Mouse (Mus musculus) MEL (cell line): ENCODE measurements at regions not wholly inside any gene's neighbourhood (a gene's known extent, or its start where the extent isn't known, plus 50 kb on each side); places are given as distances from the start of the nearest gene placed in this dataset.

Source experiments
- DNase-seq: peaks from one replicate; pipeline ENCODE4 v3.0.0; 2011; ENCODE audit warnings: low read depth, low spot score
- H3K27ac ChIP-seq: 2 replicates; pipeline ENCODE4 v1.5.1; 2012; ENCODE audit warnings: low read depth, mild to moderate bottlenecking, control low read depth, low read length, moderate library complexity; ENCODE audit not compliant: control insufficient read depth
- H3K27me3 ChIP-seq, 2 experiments: fragments of 150-350 bp in 1 of 2; sonication (generic) in 1 of 2; 2 replicates each; pipeline ENCODE4 v1.6.1; 2012; ENCODE audit warnings: low read length in 2 of 2, mild to moderate bottlenecking in 2 of 2, improper control_type of control experiment in 1 of 2, moderate library complexity in 1 of 2; ENCODE audit not compliant: insufficient read depth in 2 of 2, control insufficient read depth in 1 of 2
- H3K36me3 ChIP-seq, 2 experiments: 2 replicates each; pipeline ENCODE4 v1.6.1; 2012 to 2014; ENCODE audit warnings: low read length in 2 of 2, improper control_type of control experiment in 1 of 2, inconsistent platforms in 1 of 2, mild to moderate bottlenecking in 1 of 2; ENCODE audit not compliant: insufficient read depth in 2 of 2, control insufficient read depth in 1 of 2
- H3K4me1 ChIP-seq, 2 experiments: fragments of 150-350 bp in 1 of 2; sonication (generic) in 1 of 2; 2 replicates each; pipeline ENCODE4 v1.6.1; 2012; ENCODE audit warnings: low read length in 2 of 2, improper control_type of control experiment in 1 of 2, mild to moderate bottlenecking in 1 of 2; ENCODE audit not compliant: insufficient read depth in 2 of 2, control insufficient read depth in 1 of 2
- H3K4me3 ChIP-seq, 2 experiments: fragments of 150-350 bp in 1 of 2; sonication (generic) in 1 of 2; 2 replicates each; pipeline ENCODE4 v1.5.1; 2012; ENCODE audit warnings: low read depth in 2 of 2, low read length in 2 of 2, mild to moderate bottlenecking in 2 of 2, moderate library complexity in 2 of 2, control low read depth in 1 of 2, improper control_type of control experiment in 1 of 2; ENCODE audit not compliant: control insufficient read depth in 1 of 2, insufficient read depth in 1 of 2
- H3K79me2 ChIP-seq: 2 replicates; pipeline ENCODE4 v1.6.1; 2012; ENCODE audit warnings: mild to moderate bottlenecking, low read length, moderate library complexity; ENCODE audit not compliant: control insufficient read depth, poor library complexity, insufficient read depth
- H3K9ac ChIP-seq: 2 replicates; pipeline ENCODE4 v1.6.1; 2012; ENCODE audit warnings: low read depth, mild to moderate bottlenecking, control low read depth, low read length, moderate library complexity; ENCODE audit not compliant: control insufficient read depth, poor library complexity, severe bottlenecking
- H3K9me3 ChIP-seq: fragments of 150-350 bp; sonication (generic); replicated peaks from 2 replicates; pipeline ENCODE4 v1.6.1; 2012; ENCODE audit warnings: mild to moderate bottlenecking, low read length, improper control_type of control experiment, moderate library complexity; ENCODE audit not compliant: insufficient read depth
- CHD2 ChIP-seq: IDR thresholded peaks from 2 replicates; pipeline ENCODE4 v1.6.1; 2011; ENCODE audit warnings: low read length, improper control_type of control experiment
- CTCF ChIP-seq, 3 experiments: IDR thresholded peaks in 2 of 3; conservative IDR thresholded peaks in 1 of 3; 2 replicates each; pipeline ENCODE4 v1.5.1; 2011 to 2012; ENCODE audit warnings: low read length in 3 of 3, low read depth in 2 of 3, mild to moderate bottlenecking in 2 of 3, improper control_type of control experiment in 1 of 3, inconsistent platforms in 1 of 3, mixed read lengths in 1 of 3, moderate library complexity in 1 of 3; ENCODE audit not compliant: control insufficient read depth in 1 of 3, insufficient read depth in 1 of 3, poor library complexity in 1 of 3, severe bottlenecking in 1 of 3
- ELF1 ChIP-seq: IDR thresholded peaks from 2 replicates; pipeline ENCODE4 v1.6.1; 2014; ENCODE audit warnings: low read depth, mild to moderate bottlenecking, inconsistent platforms, low read length, improper control_type of control experiment, moderate library complexity
- EP300 ChIP-seq, 2 experiments: IDR thresholded peaks; 2 replicates each; pipeline ENCODE4 v1.6.1; 2011; ENCODE audit warnings: improper control_type of control experiment in 2 of 2, low read length in 2 of 2, low read depth in 1 of 2, mild to moderate bottlenecking in 1 of 2
- ETS1 ChIP-seq: IDR thresholded peaks from 2 replicates; pipeline ENCODE4 v1.6.1; 2012; ENCODE audit warnings: low read depth, mild to moderate bottlenecking, inconsistent platforms, low read length, improper control_type of control experiment, moderate library complexity
- GATA1 ChIP-seq: IDR thresholded peaks from 2 replicates; pipeline ENCODE4 v1.6.1; 2011; ENCODE audit warnings: low read depth, low read length, improper control_type of control experiment
- HCFC1 ChIP-seq: IDR thresholded peaks from 2 replicates; pipeline ENCODE4 v1.6.1; 2012; ENCODE audit warnings: low read depth, mild to moderate bottlenecking, inconsistent platforms, low read length, improper control_type of control experiment, moderate library complexity
- MAFK ChIP-seq: IDR thresholded peaks from 2 replicates; pipeline ENCODE4 v1.6.1; 2011; ENCODE audit warnings: low read depth, mild to moderate bottlenecking, low read length, improper control_type of control experiment, borderline replicate concordance
- MAX ChIP-seq: IDR thresholded peaks from 2 replicates; pipeline ENCODE4 v1.6.1; 2011; ENCODE audit warnings: low read length, improper control_type of control experiment
- MEF2A ChIP-seq: IDR thresholded peaks from 2 replicates; pipeline ENCODE4 v1.6.1; 2014; ENCODE audit warnings: low read depth, mild to moderate bottlenecking, inconsistent platforms, low read length, improper control_type of control experiment; ENCODE audit not compliant: poor library complexity, insufficient replicate concordance, severe bottlenecking; ENCODE audit errors: extremely low read depth
- MYC ChIP-seq: IDR thresholded peaks from 2 replicates; pipeline ENCODE4 v1.6.1; 2011; ENCODE audit warnings: low read depth, mild to moderate bottlenecking, low read length, improper control_type of control experiment, moderate library complexity
- NELFE ChIP-seq: IDR thresholded peaks from 2 replicates; pipeline ENCODE4 v1.6.1; 2011; ENCODE audit warnings: low read depth, low read length, improper control_type of control experiment
- NRF1 ChIP-seq: IDR thresholded peaks from 2 replicates; pipeline ENCODE4 v1.6.1; 2014; ENCODE audit warnings: low read depth, mild to moderate bottlenecking, inconsistent platforms, low read length, improper control_type of control experiment, moderate library complexity; ENCODE audit not compliant: poor library complexity, insufficient read depth, severe bottlenecking
- POLR2A ChIP-seq, 2 experiments: IDR thresholded peaks; 2 replicates each; pipeline ENCODE4 v1.6.1; 2011 to 2012; ENCODE audit warnings: low read length in 2 of 2, mild to moderate bottlenecking in 2 of 2, control low read depth in 1 of 2, improper control_type of control experiment in 1 of 2, low read depth in 1 of 2, moderate library complexity in 1 of 2; ENCODE audit not compliant: control insufficient read depth in 1 of 2, insufficient read depth in 1 of 2, poor library complexity in 1 of 2
- POLR2AphosphoS2 ChIP-seq: IDR thresholded peaks from 2 replicates; pipeline ENCODE4 v1.6.1; 2011; ENCODE audit warnings: low read length, improper control_type of control experiment
- POLR2AphosphoS5 ChIP-seq: IDR thresholded peaks from 2 replicates; pipeline ENCODE4 v1.6.1; 2012; ENCODE audit warnings: low read depth, borderline replicate concordance, mild to moderate bottlenecking, inconsistent platforms, low read length, moderate library complexity, mixed read lengths
- RCOR1 ChIP-seq: IDR thresholded peaks from 2 replicates; pipeline ENCODE4 v1.6.1; 2012; ENCODE audit warnings: low read depth, mild to moderate bottlenecking, inconsistent platforms, low read length, improper control_type of control experiment
- SMC3 ChIP-seq: IDR thresholded peaks from 2 replicates; pipeline ENCODE4 v1.6.1; 2011; ENCODE audit warnings: low read depth, low read length, improper control_type of control experiment
- TAL1 ChIP-seq: IDR thresholded peaks from 2 replicates; pipeline ENCODE4 v1.6.1; 2012; ENCODE audit warnings: mild to moderate bottlenecking, inconsistent platforms, low read length, moderate library complexity, mixed read lengths
- TBP ChIP-seq: IDR thresholded peaks from 2 replicates; pipeline ENCODE4 v1.8.0; 2011; ENCODE audit warnings: low read depth, low read length, improper control_type of control experiment
- TCF12 ChIP-seq: IDR thresholded peaks from 2 replicates; pipeline ENCODE4 v1.6.1; 2014; ENCODE audit warnings: low read depth, mild to moderate bottlenecking, inconsistent platforms, low read length, improper control_type of control experiment, moderate library complexity
- USF1 ChIP-seq: IDR thresholded peaks from 2 replicates; pipeline ENCODE4 v1.6.1; 2014; ENCODE audit warnings: low read depth, mild to moderate bottlenecking, inconsistent platforms, low read length, improper control_type of control experiment, moderate library complexity
- USF2 ChIP-seq, 2 experiments: IDR thresholded peaks; 2 replicates each; pipeline ENCODE4 v1.6.1; 2011 to 2012; ENCODE audit warnings: improper control_type of control experiment in 2 of 2, low read length in 2 of 2, borderline replicate concordance in 1 of 2, inconsistent platforms in 1 of 2, low read depth in 1 of 2, mild to moderate bottlenecking in 1 of 2; ENCODE audit not compliant: insufficient read depth in 1 of 2
- ZKSCAN1 ChIP-seq: IDR thresholded peaks from 2 replicates; pipeline ENCODE4 v1.6.1; 2012; ENCODE audit warnings: low read depth, mild to moderate bottlenecking, inconsistent platforms, low read length, improper control_type of control experiment, moderate library complexity
- ZMIZ1 ChIP-seq: IDR thresholded peaks from 2 replicates; pipeline ENCODE4 v1.6.1; 2012; ENCODE audit warnings: low read depth, mild to moderate bottlenecking, inconsistent platforms, low read length, improper control_type of control experiment, moderate library complexity
- ZNF384 ChIP-seq: IDR thresholded peaks from 2 replicates; pipeline ENCODE4 v1.6.1; 2012; ENCODE audit warnings: low read depth, mild to moderate bottlenecking, inconsistent platforms, low read length, improper control_type of control experiment

- Histone ChIP-seq H3K36me3 (no peaks in the 10 kb centered on the region), H3K4me3 (no peak overlapping the region), H3K9ac (no peak overlapping the region), H3K79me2 (no peaks in the 10 kb centered on the region), H3K27me3 (no peaks in the 10 kb centered on the region), H3K27ac (no peak overlapping the region), H3K4me1 (no peaks in the 10 kb centered on the region), H3K9me3 (no peaks in the 10 kb centered on the region)
- TF ChIP-seq TCF12 (no peak), RCOR1 (no peak), MAX (no peak), CTCF (IDR thresholded peaks at IDR 0.05 in 2 of 3, conservative IDR thresholded peaks at IDR 0.05 in 1 of 3; ENCODE audit: control insufficient read depth in 1 of 3, insufficient read depth in 1 of 3, low read depth in 2 of 3, low read length in 3 of 3, poor library complexity in 1 of 3, severe bottlenecking in 1 of 3) (no peak), USF2 (IDR thresholded peaks at IDR 0.05; ENCODE audit: borderline replicate concordance in 1 of 2, insufficient read depth in 1 of 2, low read depth in 1 of 2, low read length in 2 of 2) (no peak), ZNF384 (no peak), NELFE (no peak), HCFC1 (no peak), SMC3 (no peak), NRF1 (no peak), USF1 (no peak), ZMIZ1 (no peak), POLR2AphosphoS5 (no peak), MYC (no peak), EP300 (IDR thresholded peaks at IDR 0.05; ENCODE audit: low read depth in 1 of 2, low read length in 2 of 2) (no peak), TAL1 (no peak), GATA1 (no peak), CHD2 (no peak), MEF2A (no peak), MAFK (no peak)
- DNase-seq = no peak
Measured at GRCm38 (mm10) chr8:103717723-103718122, 383.7 kb upstream of the Cdh5 start.

- DNase-seq = no peak
- H3K79me2 ChIP-seq = no peaks in the 10 kb centered on the region
- TF ChIP-seq ETS1 (no peak), POLR2A (IDR thresholded peaks at IDR 0.05; ENCODE audit: control insufficient read depth in 1 of 2, insufficient read depth in 1 of 2, low read depth in 1 of 2, low read length in 2 of 2, poor library complexity in 1 of 2) (no peak), TAL1 (no peak), CHD2 (no peak), ZKSCAN1 (no peak), USF2 (IDR thresholded peaks at IDR 0.05; ENCODE audit: borderline replicate concordance in 1 of 2, insufficient read depth in 1 of 2, low read depth in 1 of 2, low read length in 2 of 2) (no peak), MYC (no peak), NELFE (no peak), TBP (no peak), HCFC1 (no peak), POLR2AphosphoS2 (no peak), ELF1 (no peak)
- TF ChIP-seq, all 39 proteins: peak for 0
- no peak overlapping the region for H3K27ac ChIP-seq
- no peaks in the 10 kb centered on the region for H3K36me3 ChIP-seq
- H3K9me3 ChIP-seq = no peaks in the 10 kb centered on the region
- no peaks in the 10 kb centered on the region for H3K4me1 ChIP-seq
- no peaks in the 10 kb centered on the region for H3K27me3 ChIP-seq
- H3K4me3 ChIP-seq = no peak overlapping the region
- H3K9ac ChIP-seq = no peak overlapping the region
Measured at GRCm38 (mm10) chr8:103733466-103733865, 368.0 kb upstream of the Cdh5 start.
